In genomic region chr4:43972137-43972591, GRCm38 (mm10) we compare ENCODE assay signal across 8 mouse cellular contexts. TPM values are rescaled to one million over a fixed set of nuclear protein-coding genes. Genes with fewer than 3 reads are reported as not detected.
DNase-seq lines count a peak whose midpoint lies in the region; ATAC-seq lines count a peak whose summit lies in the region.

No protein-coding gene starts in this region.

- 3% methylated on average over 8 of the region's 8 CpGs for WGBS in embryonic facial prominence, embryonic 12.5 days
- WGBS in hindbrain, embryonic 15.5 days = 4% methylated on average over 8 of the region's 8 CpGs
- WGBS in liver, embryonic 12.5 days (ENCODE audit: insufficient replicate concordance) = 5% methylated on average over 8 of the region's 8 CpGs
- WGBS in neural tube, embryonic 11.5 days = 5% methylated on average over 8 of the region's 8 CpGs

- H3K9ac ChIP-seq in embryonic facial prominence, embryonic 12.5 days = no peak overlapping the region
- H3K9ac ChIP-seq in hindbrain, embryonic 15.5 days = no peak overlapping the region
- H3K9ac ChIP-seq in liver, embryonic 12.5 days = peak overlapping the region; percentile 22; the same call in 1 of the 2 replicates
- H3K9ac ChIP-seq in neural tube, embryonic 11.5 days (ENCODE audit: low read length) = no peak overlapping the region

- peaks cover 6% of the 10 kb centered on the region; the same call in 1 of the 2 replicates for H3K36me3 ChIP-seq in embryonic facial prominence, embryonic 12.5 days
- H3K36me3 ChIP-seq in hindbrain, embryonic 15.5 days = no peaks in the 10 kb centered on the region
- H3K36me3 ChIP-seq in liver, embryonic 12.5 days = peaks cover 36% of the 10 kb centered on the region
- no peaks in the 10 kb centered on the region for H3K36me3 ChIP-seq in neural tube, embryonic 11.5 days (ENCODE audit: control insufficient read depth, insufficient read depth, low read length)

- H3K4me1 ChIP-seq in embryonic facial prominence, embryonic 12.5 days = peaks cover 40% of the 10 kb centered on the region
- H3K4me1 ChIP-seq in hindbrain, embryonic 15.5 days (replicated peaks) = peaks cover 26% of the 10 kb centered on the region
- peaks cover 82% of the 10 kb centered on the region for H3K4me1 ChIP-seq in liver, embryonic 12.5 days
- peaks cover 21% of the 10 kb centered on the region for H3K4me1 ChIP-seq in neural tube, embryonic 11.5 days (ENCODE audit: control insufficient read depth, insufficient read depth, low read length)

- DNase-seq in ovary, postnatal 36 days (ENCODE audit: low spot score) = peak; percentile 43
- DNase-seq in ovary, postnatal 14 days (ENCODE audit: low spot score) = no peak
- peak; percentile 57 for DNase-seq in neural tube, embryonic 11.5 days (ENCODE audit: low spot score)
- DNase-seq in right cerebral cortex, postnatal 36 days (ENCODE audit: low spot score in 2 of 2) = no peak
- no peak for DNase-seq in cerebellum, adult 11 months

- H3K4me3 ChIP-seq in embryonic facial prominence, embryonic 12.5 days = no peak overlapping the region
- no peak overlapping the region for H3K4me3 ChIP-seq in hindbrain, embryonic 15.5 days
- peak overlapping the region; percentile 9; the same call in 1 of the 2 replicates for H3K4me3 ChIP-seq in liver, embryonic 12.5 days
- H3K4me3 ChIP-seq in neural tube, embryonic 11.5 days (ENCODE audit: low read depth, low read length) = no peak overlapping the region

- H3K27ac ChIP-seq in embryonic facial prominence, embryonic 12.5 days = peak overlapping the region; percentile 88
- peak overlapping the region; percentile 31 for H3K27ac ChIP-seq in hindbrain, embryonic 15.5 days (replicated peaks)
- peak overlapping the region; percentile 79 for H3K27ac ChIP-seq in liver, embryonic 12.5 days
- H3K27ac ChIP-seq in neural tube, embryonic 11.5 days (ENCODE audit: low read depth, low read length) = 0 out of 2 replicates have a peak overlapping the region, but pooled peaks have one; percentile 34

- ATAC-seq in embryonic facial prominence, embryonic 12.5 days (ENCODE audit: insufficient number of reproducible peaks, insufficient read depth, low FRiP score, low TSS enrichment) = peak; percentile 63
- ATAC-seq in hindbrain, embryonic 15.5 days (ENCODE audit: low FRiP score, low read depth) = peak; percentile 21; the same call in 1 of the 2 replicates
- ATAC-seq in liver, embryonic 12.5 days = peak; percentile 49
- no peak for ATAC-seq in neural tube, embryonic 11.5 days (ENCODE audit: insufficient read depth, low FRiP score, low TSS enrichment)

- H3K27me3 ChIP-seq in embryonic facial prominence, embryonic 12.5 days = no peaks in the 10 kb centered on the region
- H3K27me3 ChIP-seq in hindbrain, embryonic 15.5 days = no peaks in the 10 kb centered on the region
- no peaks in the 10 kb centered on the region for H3K27me3 ChIP-seq in liver, embryonic 12.5 days (replicated peaks)
- no peaks in the 10 kb centered on the region for H3K27me3 ChIP-seq in neural tube, embryonic 11.5 days (ENCODE audit: control insufficient read depth, insufficient read depth, low read length)

- H3K9me3 ChIP-seq in embryonic facial prominence, embryonic 12.5 days = no peaks in the 10 kb centered on the region
- no peaks in the 10 kb centered on the region for H3K9me3 ChIP-seq in hindbrain, embryonic 15.5 days
- no peaks in the 10 kb centered on the region for H3K9me3 ChIP-seq in liver, embryonic 12.5 days (replicated peaks)
- H3K9me3 ChIP-seq in neural tube, embryonic 11.5 days (ENCODE audit: control insufficient read depth, low read length) = no peaks in the 10 kb centered on the region

- peak overlapping the region; percentile 32 for H3K4me2 ChIP-seq in embryonic facial prominence, embryonic 12.5 days (replicated peaks)
- peak overlapping the region; percentile 16; the same call in 1 of the 2 replicates for H3K4me2 ChIP-seq in hindbrain, embryonic 15.5 days
- peak overlapping the region; percentile 50 for H3K4me2 ChIP-seq in liver, embryonic 12.5 days
- peak overlapping the region; percentile 19; the same call in 1 of the 2 replicates for H3K4me2 ChIP-seq in neural tube, embryonic 11.5 days (ENCODE audit: low read depth)

RNA-seq across cellular contexts. Expression of gene Ccin, which starts 11.1 kb away (rescaled TPM):
- polyA plus RNA-seq in embryonic facial prominence, embryonic 12.5 days (2016; fragmentation: Nextera tagmentation; extraction: Ambion mirVana) = 0.11 TPM in 1 of 2 replicates, not detected in the other
- polyA plus RNA-seq in hindbrain, embryonic 15.5 days (2015; fragmentation: Nextera tagmentation; extraction: Ambion mirVana) = not detected in 2 replicates
- not detected in 2 replicates for polyA plus RNA-seq in liver, embryonic 12.5 days (2016; fragmentation: Nextera tagmentation; extraction: Ambion mirVana)
- polyA plus RNA-seq in neural tube, embryonic 11.5 days (2014; fragmentation: Nextera tagmentation; extraction: Ambion mirVana) = not detected in 2 replicates

RNA-seq across cellular contexts. Expression of gene Glipr2, which starts 15.0 kb away (rescaled TPM):
- 113 and 118 TPM in 2 replicates for polyA plus RNA-seq in embryonic facial prominence, embryonic 12.5 days (2016; fragmentation: Nextera tagmentation; extraction: Ambion mirVana)
- 35.2 and 38.8 TPM in 2 replicates for polyA plus RNA-seq in hindbrain, embryonic 15.5 days (2015; fragmentation: Nextera tagmentation; extraction: Ambion mirVana)
- polyA plus RNA-seq in liver, embryonic 12.5 days (2016; fragmentation: Nextera tagmentation; extraction: Ambion mirVana) = 45.8 and 46.6 TPM in 2 replicates
- polyA plus RNA-seq in neural tube, embryonic 11.5 days (2014; fragmentation: Nextera tagmentation; extraction: Ambion mirVana) = 109 and 117 TPM in 2 replicates

RNA-seq across cellular contexts. Expression of gene Clta, which starts 32.1 kb away (rescaled TPM):
- polyA plus RNA-seq in embryonic facial prominence, embryonic 12.5 days (2016; fragmentation: Nextera tagmentation; extraction: Ambion mirVana) = 254 and 261 TPM in 2 replicates
- polyA plus RNA-seq in hindbrain, embryonic 15.5 days (2015; fragmentation: Nextera tagmentation; extraction: Ambion mirVana) = 342 and 343 TPM in 2 replicates
- polyA plus RNA-seq in liver, embryonic 12.5 days (2016; fragmentation: Nextera tagmentation; extraction: Ambion mirVana) = 169 and 172 TPM in 2 replicates
- 257 and 258 TPM in 2 replicates for polyA plus RNA-seq in neural tube, embryonic 11.5 days (2014; fragmentation: Nextera tagmentation; extraction: Ambion mirVana)

Comparison
In these comparisons a context has a peak if more than half of its experiments do, and no peak if none do; other contexts are left out.
1. DNase-seq: peak in ovary, postnatal 36 days (single experiment) and neural tube, embryonic 11.5 days (single experiment); none in ovary, postnatal 14 days (single experiment), right cerebral cortex, postnatal 36 days (0 of 2) and cerebellum, adult 11 months (single experiment).
2. H3K27ac ChIP-seq: peak in every context shown above with its lines; median percentile 88 in embryonic facial prominence, embryonic 12.5 days; 79 in liver, embryonic 12.5 days; 34 in neural tube, embryonic 11.5 days; 31 in hindbrain, embryonic 15.5 days.
3. Peak in every context shown above with its lines, with median percentiles within 50 percentile points of each other: H3K4me2 ChIP-seq.